Mouse (Mus musculus) bone marrow, adult 2 months (tissue): ENCODE measurements around the gene Tbx21.

ENCODE experiments used
- CTCF ChIP-seq: fragments of 200-500 bp; IDR thresholded peaks from 2 replicates; pipeline ENCODE4 v1.5.1; 2011; ENCODE audit warnings: low read length, control low read depth; ENCODE audit not compliant: control insufficient read depth, insufficient read depth
- POLR2A ChIP-seq: fragments of 200-500 bp; IDR thresholded peaks from 2 replicates; pipeline ENCODE4 v1.6.1; 2011; ENCODE audit warnings: low read depth, mild to moderate bottlenecking, control low read depth, low read length, borderline replicate concordance; ENCODE audit not compliant: control insufficient read depth

- TF ChIP-seq POLR2A = no peak
- no peak for TF ChIP-seq CTCF
Observed at GRCm38 (mm10) chr11:97138554-97139226, 23.6 kb upstream of the Tbx21 start.
